Mouse (Mus musculus): ENCODE measurements around the gene Prdx2. TPM values are rescaled to one million over a fixed set of nuclear protein-coding genes. Genes with fewer than 3 reads are reported as not detected.

Prdx2 gene
- polyA plus RNA-seq, 1 experiment, result 1,113 TPM

- 2% methylated on average over 23 of the region's 23 CpGs for whole genome bisulfite sequencing
- Histone ChIP-seq H3K27ac (ENCODE audit: control insufficient read depth, insufficient read depth, low read depth, low read length, poor library complexity) (peak overlapping the region; percentile 88), H3K4me3 (replicated peaks; ENCODE audit: control insufficient read depth, low read depth, low read length) (peak overlapping the region; percentile 64), H3K4me1 (ENCODE audit: control insufficient read depth, insufficient read depth, low read length) (peaks cover 16% of the 10 kb centered on the region)
- TF ChIP-seq POLR2A (IDR thresholded peaks at IDR 0.05; ENCODE audit: borderline replicate concordance, control insufficient read depth, low read depth, low read length), result no peak
- no peak for TF ChIP-seq CTCF (IDR thresholded peaks at IDR 0.05; ENCODE audit: control insufficient read depth, insufficient read depth, low read length)
Observed at GRCm38 (mm10) chr8:84985049-84985683, 15.8 kb downstream of the Prdx2 start.

- peak overlapping the region; percentile 88 for H3K27ac ChIP-seq (ENCODE audit: control insufficient read depth, insufficient read depth, low read depth, low read length, poor library complexity)
- WGBS, result under 1% methylated on average over 53 of the region's 53 CpGs
- H3K4me3 ChIP-seq (replicated peaks; ENCODE audit: control insufficient read depth, low read depth, low read length), result peak overlapping the region; percentile 64
- H3K4me1 ChIP-seq (ENCODE audit: control insufficient read depth, insufficient read depth, low read length), result peaks cover 18% of the 10 kb centered on the region
- peak; percentile 48; the same call in 1 of the 2 replicates for TF ChIP-seq POLR2A (IDR thresholded peaks at IDR 0.05; ENCODE audit: borderline replicate concordance, control insufficient read depth, low read depth, low read length)
- TF ChIP-seq CTCF (IDR thresholded peaks at IDR 0.05; ENCODE audit: control insufficient read depth, insufficient read depth, low read length), result no peak; the same call in 1 of the 2 replicates
Observed at GRCm38 (mm10) chr8:84985684-84986378, 16.4 kb downstream of the Prdx2 start.

GRCm38 (mm10) chr8:84986379-84986945, 17.1 kb downstream of the Prdx2 start:
- no peak for TF ChIP-seq CTCF (IDR thresholded peaks at IDR 0.05; ENCODE audit: control insufficient read depth, insufficient read depth, low read length)
- no peak for TF ChIP-seq POLR2A (IDR thresholded peaks at IDR 0.05; ENCODE audit: borderline replicate concordance, control insufficient read depth, low read depth, low read length)
- Histone ChIP-seq H3K4me1 (ENCODE audit: control insufficient read depth, insufficient read depth, low read length) (peaks cover 15% of the 10 kb centered on the region), H3K4me3 (replicated peaks; ENCODE audit: control insufficient read depth, low read depth, low read length) (peak overlapping the region; percentile 64), H3K27ac (ENCODE audit: control insufficient read depth, insufficient read depth, low read depth, low read length, poor library complexity) (peak overlapping the region; percentile 88)
- 24% methylated on average over 8 of the region's 8 CpGs for WGBS

- TF ChIP-seq CTCF (IDR thresholded peaks at IDR 0.05; ENCODE audit: control insufficient read depth, insufficient read depth, low read length) (no peak), POLR2A (IDR thresholded peaks at IDR 0.05; ENCODE audit: borderline replicate concordance, control insufficient read depth, low read depth, low read length) (no peak)
- WGBS, result 72% methylated on average over 5 of the region's 5 CpGs
- Histone ChIP-seq H3K27ac (ENCODE audit: control insufficient read depth, insufficient read depth, low read depth, low read length, poor library complexity) (no peak overlapping the region), H3K4me3 (replicated peaks; ENCODE audit: control insufficient read depth, low read depth, low read length) (no peak overlapping the region), H3K4me1 (ENCODE audit: control insufficient read depth, insufficient read depth, low read length) (peaks cover 11% of the 10 kb centered on the region)
Observed at GRCm38 (mm10) chr8:84987388-84987787, 18.0 kb downstream of the Prdx2 start.

GRCm38 (mm10) chr8:84987903-84988302, 18.5 kb downstream of the Prdx2 start:
- Histone ChIP-seq H3K27ac (ENCODE audit: control insufficient read depth, insufficient read depth, low read depth, low read length, poor library complexity) (no peak overlapping the region), H3K4me1 (ENCODE audit: control insufficient read depth, insufficient read depth, low read length) (peaks cover 6% of the 10 kb centered on the region)
- TF ChIP-seq CTCF (IDR thresholded peaks at IDR 0.05; ENCODE audit: control insufficient read depth, insufficient read depth, low read length) (no peak), POLR2A (IDR thresholded peaks at IDR 0.05; ENCODE audit: borderline replicate concordance, control insufficient read depth, low read depth, low read length) (no peak)

GRCm38 (mm10) chr8:84989311-84989731, 19.9 kb downstream of the Prdx2 start:
- peak overlapping the region; percentile 12; the same call in 1 of the 2 replicates for H3K27ac ChIP-seq (ENCODE audit: control insufficient read depth, insufficient read depth, low read depth, low read length, poor library complexity)
- 25% methylated on average over 15 of the region's 15 CpGs for WGBS
- no peak overlapping the region for H3K4me3 ChIP-seq (replicated peaks; ENCODE audit: control insufficient read depth, low read depth, low read length)
- TF ChIP-seq POLR2A (IDR thresholded peaks at IDR 0.05; ENCODE audit: borderline replicate concordance, control insufficient read depth, low read depth, low read length) (no peak), CTCF (IDR thresholded peaks at IDR 0.05; ENCODE audit: control insufficient read depth, insufficient read depth, low read length) (no peak)
- peaks cover 4% of the 10 kb centered on the region for H3K4me1 ChIP-seq (ENCODE audit: control insufficient read depth, insufficient read depth, low read length)

More at GRCm38 (mm10) chr8:84987903-84988302, 18.5 kb downstream of the Prdx2 start:
- 86% methylated on average over 2 of the region's 2 CpGs for WGBS
- H3K4me3 ChIP-seq (replicated peaks; ENCODE audit: control insufficient read depth, low read depth, low read length), result no peak overlapping the region

- WGBS, result under 1% methylated on average over 15 of the region's 15 CpGs
- Histone ChIP-seq H3K27ac (ENCODE audit: control insufficient read depth, insufficient read depth, low read depth, low read length, poor library complexity) (peak overlapping the region; percentile 46; the same call in 1 of the 2 replicates), H3K4me3 (replicated peaks; ENCODE audit: control insufficient read depth, low read depth, low read length) (peak overlapping the region; percentile 25), H3K4me1 (ENCODE audit: control insufficient read depth, insufficient read depth, low read length) (peaks cover 4% of the 10 kb centered on the region)
- TF ChIP-seq CTCF (IDR thresholded peaks at IDR 0.05; ENCODE audit: control insufficient read depth, insufficient read depth, low read length) (peak; percentile 93), POLR2A (IDR thresholded peaks at IDR 0.05; ENCODE audit: borderline replicate concordance, control insufficient read depth, low read depth, low read length) (peak; percentile 26; the same call in 1 of the 2 replicates)
Observed at GRCm38 (mm10) chr8:84989810-84990209, 20.4 kb downstream of the Prdx2 start.

GRCm38 (mm10) chr8:84990349-84990748, 21.0 kb downstream of the Prdx2 start, which contains the start of gene Hook2:
Gene Hook2 (plus strand): TSS chr8:84990603.
- peak; percentile 61; the same call in 1 of the 2 replicates for TF ChIP-seq POLR2A (IDR thresholded peaks at IDR 0.05; ENCODE audit: borderline replicate concordance, control insufficient read depth, low read depth, low read length)
- peak; percentile 99 for TF ChIP-seq CTCF (IDR thresholded peaks at IDR 0.05; ENCODE audit: control insufficient read depth, insufficient read depth, low read length)
- Histone ChIP-seq H3K4me1 (ENCODE audit: control insufficient read depth, insufficient read depth, low read length) (peaks cover 4% of the 10 kb centered on the region), H3K27ac (ENCODE audit: control insufficient read depth, insufficient read depth, low read depth, low read length, poor library complexity) (peak within 1 kb of the TSS; percentile 46), H3K4me3 (replicated peaks; ENCODE audit: control insufficient read depth, low read depth, low read length) (peak within 1 kb of the TSS; percentile 61)
- under 1% methylated on average over 28 of the region's 28 CpGs for WGBS

Data from bone marrow, adult 2 months (tissue).